Mouse (Mus musculus): Measurements from ENCODE around the gene Lax1. TPM values are rescaled to one million over a fixed set of nuclear protein-coding genes. Genes with fewer than 3 reads are reported as not detected.

Lax1 gene
- polyA plus RNA-seq, 1 experiment = 0.25 TPM

- H3K4me3 ChIP-seq (replicated peaks; ENCODE audit: insufficient read depth, low read depth, low read length) = no peak overlapping the region
- no peak for TF ChIP-seq POLR2A (IDR thresholded peaks at IDR 0.05; ENCODE audit: borderline replicate concordance, insufficient read depth, low read length)
- TF ChIP-seq CTCF (IDR thresholded peaks at IDR 0.05; ENCODE audit: borderline replicate concordance, insufficient read depth, low read depth, low read length) = no peak
- peaks cover 16% of the 10 kb centered on the region; the same call in 1 of the 2 replicates for H3K4me1 ChIP-seq (ENCODE audit: control insufficient read depth, insufficient read depth, low read length)
- H3K27me3 ChIP-seq (ENCODE audit: control insufficient read depth, insufficient read depth, low read length) = no peaks in the 10 kb centered on the region
- no peak overlapping the region for H3K27ac ChIP-seq (ENCODE audit: insufficient read depth, low read length)
- no peak for DNase-seq
- 90% methylated on average over 1 of the region's 1 CpGs for WGBS
These were observed 36.9 kb downstream of the Lax1 start for GRCm38 (mm10) chr1:133653033-133653432.

- 95% methylated on average over 7 of the region's 7 CpGs for WGBS
- no peak for DNase-seq
- H3K4me1 ChIP-seq (ENCODE audit: control insufficient read depth, insufficient read depth, low read length) = peaks cover 13% of the 10 kb centered on the region; the same call in 1 of the 2 replicates
- H3K4me3 ChIP-seq (replicated peaks; ENCODE audit: insufficient read depth, low read depth, low read length) = no peak overlapping the region
- no peak for TF ChIP-seq POLR2A (IDR thresholded peaks at IDR 0.05; ENCODE audit: borderline replicate concordance, insufficient read depth, low read length)
- no peak for TF ChIP-seq CTCF (IDR thresholded peaks at IDR 0.05; ENCODE audit: borderline replicate concordance, insufficient read depth, low read depth, low read length)
- H3K27ac ChIP-seq (ENCODE audit: insufficient read depth, low read length) = no peak overlapping the region
- H3K27me3 ChIP-seq (ENCODE audit: control insufficient read depth, insufficient read depth, low read length) = no peaks in the 10 kb centered on the region
These were observed 39.4 kb downstream of the Lax1 start for GRCm38 (mm10) chr1:133650288-133651055.

- WGBS = 76% methylated on average over 5 of the region's 5 CpGs
- DNase-seq = no peak
- Histone ChIP-seq H3K27me3 (ENCODE audit: control insufficient read depth, insufficient read depth, low read length) (no peaks in the 10 kb centered on the region), H3K27ac (ENCODE audit: insufficient read depth, low read length) (no peak overlapping the region), H3K4me1 (ENCODE audit: control insufficient read depth, insufficient read depth, low read length) (0 out of 2 replicates have a peak, but pooled peaks cover 2% of the 10 kb centered on the region), H3K4me3 (replicated peaks; ENCODE audit: insufficient read depth, low read depth, low read length) (no peak overlapping the region)
- TF ChIP-seq POLR2A (IDR thresholded peaks at IDR 0.05; ENCODE audit: borderline replicate concordance, insufficient read depth, low read length) (no peak), CTCF (IDR thresholded peaks at IDR 0.05; ENCODE audit: borderline replicate concordance, insufficient read depth, low read depth, low read length) (no peak)
These were observed 44.3 kb downstream of the Lax1 start for GRCm38 (mm10) chr1:133645652-133646051.

- DNase-seq = no peak
- H3K27ac ChIP-seq (ENCODE audit: insufficient read depth, low read length) = no peak overlapping the region
- TF ChIP-seq POLR2A (IDR thresholded peaks at IDR 0.05; ENCODE audit: borderline replicate concordance, insufficient read depth, low read length) (no peak), CTCF (IDR thresholded peaks at IDR 0.05; ENCODE audit: borderline replicate concordance, insufficient read depth, low read depth, low read length) (no peak)
- WGBS = 96% methylated on average over 2 of the region's 2 CpGs
- H3K4me1 ChIP-seq (ENCODE audit: control insufficient read depth, insufficient read depth, low read length) = no peaks in the 10 kb centered on the region
- H3K27me3 ChIP-seq (ENCODE audit: control insufficient read depth, insufficient read depth, low read length) = no peaks in the 10 kb centered on the region
- no peak overlapping the region for H3K4me3 ChIP-seq (replicated peaks; ENCODE audit: insufficient read depth, low read depth, low read length)
These were observed 48.7 kb downstream of the Lax1 start for GRCm38 (mm10) chr1:133641163-133641562.

GRCm38 (mm10) chr1:133638517-133638916 is 51.4 kb downstream of the Lax1 start:
- Histone ChIP-seq H3K4me3 (replicated peaks; ENCODE audit: insufficient read depth, low read depth, low read length) (no peak overlapping the region), H3K27ac (ENCODE audit: insufficient read depth, low read length) (no peak overlapping the region), H3K4me1 (ENCODE audit: control insufficient read depth, insufficient read depth, low read length) (no peaks in the 10 kb centered on the region), H3K27me3 (ENCODE audit: control insufficient read depth, insufficient read depth, low read length) (no peaks in the 10 kb centered on the region)
- TF ChIP-seq POLR2A (IDR thresholded peaks at IDR 0.05; ENCODE audit: borderline replicate concordance, insufficient read depth, low read length) = no peak
- DNase-seq = no peak
- WGBS = 91% methylated on average over 6 of the region's 6 CpGs

- Histone ChIP-seq H3K27ac (ENCODE audit: insufficient read depth, low read length) (no peak overlapping the region), H3K4me3 (replicated peaks; ENCODE audit: insufficient read depth, low read depth, low read length) (no peak overlapping the region), H3K4me1 (ENCODE audit: control insufficient read depth, insufficient read depth, low read length) (no peaks in the 10 kb centered on the region), H3K27me3 (ENCODE audit: control insufficient read depth, insufficient read depth, low read length) (no peaks in the 10 kb centered on the region)
- 91% methylated on average over 2 of the region's 2 CpGs for WGBS
- TF ChIP-seq CTCF (IDR thresholded peaks at IDR 0.05; ENCODE audit: borderline replicate concordance, insufficient read depth, low read depth, low read length) (no peak), POLR2A (IDR thresholded peaks at IDR 0.05; ENCODE audit: borderline replicate concordance, insufficient read depth, low read length) (no peak)
- DNase-seq = no peak
These were observed 57.7 kb downstream of the Lax1 start for GRCm38 (mm10) chr1:133632168-133632567.

Other genes starting within 250 kb of the Lax1 start
- gene Snrpe, start 79.8 kb downstream of the Lax1 start, polyA plus RNA-seq (2012; rRNA removed) = 102 and 110 TPM in 2 replicates
- 5.5 and 6.2 TPM in 2 replicates for gene Zbed6, start 29.2 kb downstream of the Lax1 start, polyA plus RNA-seq (2012; rRNA removed)
- 5.4 and 5.5 TPM in 2 replicates for gene Gm38394, start 28.8 kb downstream of the Lax1 start, polyA plus RNA-seq (2012; rRNA removed)
- 18.7 and 19.8 TPM in 2 replicates for gene Atp2b4, start 110.9 kb upstream of the Lax1 start, polyA plus RNA-seq (2012; rRNA removed)
- gene Optc, start 217.9 kb upstream of the Lax1 start, polyA plus RNA-seq (2012; rRNA removed) = 2.2 and 2.4 TPM in 2 replicates
- gene Prelp, start 231.3 kb upstream of the Lax1 start, polyA plus RNA-seq (2012; rRNA removed) = 7.5 and 10.6 TPM in 2 replicates

Data from cerebellum, adult 2 months (tissue).